Mouse (Mus musculus) midbrain, postnatal 0 days (tissue): ENCODE measurements around the gene Ppp1r13b. TPM values are rescaled to one million over a fixed set of nuclear protein-coding genes. Genes with fewer than 3 reads are reported as not detected.
"Not testable (repeated sequence)": the region's sequence is repeated elsewhere in the genome, so short reads cannot be mapped to it uniquely, and the experiment has no call there.

Experiments used
- ATAC-seq: fragments of 200-750 bp; cut with Nextera tagmentation; 2 replicates; pipeline ENCODE4 v1.8.0; 2017; ENCODE audit warnings: moderate number of reproducible peaks, mild to moderate bottlenecking, moderate TSS enrichment, moderate library complexity; ENCODE audit not compliant: low FRiP score
- DNase-seq: peaks from one replicate; pipeline ENCODE4 v3.0.0-alpha.2; 2015; ENCODE audit warnings: low spot score
- H3K27ac ChIP-seq: fragments of 300-500 bp; sonication (generic); 2 replicates; pipeline ENCODE4 v1.5.1; 2014; ENCODE audit warnings: low read depth, mild to moderate bottlenecking, low read length, mixed read lengths
- H3K27me3 ChIP-seq: fragments of 300-500 bp; sonication (generic); 2 replicates; pipeline ENCODE4 v1.6.1; 2014; ENCODE audit warnings: low read length, control low read depth, mixed read lengths; ENCODE audit not compliant: insufficient read depth
- H3K36me3 ChIP-seq: fragments of 300-500 bp; sonication (generic); 2 replicates; pipeline ENCODE4 v1.6.1; 2014; ENCODE audit warnings: low read length, control low read depth, mixed read lengths; ENCODE audit not compliant: insufficient read depth
- H3K4me1 ChIP-seq: fragments of 300-500 bp; sonication (generic); 2 replicates; pipeline ENCODE4 v1.6.1; 2014; ENCODE audit warnings: mild to moderate bottlenecking, control low read depth, antibody characterized with exemption, low read length, mixed read lengths; ENCODE audit not compliant: insufficient read depth
- H3K4me2 ChIP-seq: fragments of 300-500 bp; sonication (generic); 2 replicates; pipeline ENCODE4 v1.6.1; 2014; ENCODE audit warnings: low read depth, mild to moderate bottlenecking, low read length, mixed read lengths; ENCODE audit not compliant: poor library complexity, severe bottlenecking
- H3K4me3 ChIP-seq: fragments of 300-500 bp; sonication (generic); 2 replicates; pipeline ENCODE4 v1.5.1; 2014; ENCODE audit warnings: low read depth, mild to moderate bottlenecking, low read length, moderate library complexity
- H3K9ac ChIP-seq: fragments of 300-500 bp; sonication (generic); replicated peaks from 2 replicates; pipeline ENCODE4 v1.6.1; 2014; ENCODE audit warnings: mild to moderate bottlenecking, low read length, moderate library complexity, mixed read lengths; ENCODE audit not compliant: poor library complexity, severe bottlenecking
- H3K9me3 ChIP-seq: fragments of 300-500 bp; sonication (generic); 2 replicates; pipeline ENCODE4 v1.6.1; 2016; ENCODE audit warnings: low read length, control low read depth
- CTCF ChIP-seq: IDR thresholded peaks from 2 replicates; pipeline ENCODE4 v1.5.1; 2016; ENCODE audit warnings: antibody characterized with exemption, mild to moderate bottlenecking
- WGBS: fragments of 180-500 bp; shearing (Covaris S2); extraction: QIAGEN DNeasy Blood & Tissue Kit; methylation state at CpG from one replicate; pipeline ENCODE4 v1.1.7; 2014; 5-methylcytosine and 5-hydroxymethylcytosine counted together
- polyA plus RNA-seq: library from polyadenylated mRNA; unstranded; fragments of >200 nt; fragmentation: Nextera tagmentation; extraction: Ambion mirVana; gene quantifications from 2 replicates; pipeline ENCODE4 v1.2.1, GENCODE M21; 2015
- total RNA-seq: library from RNA; depleted of rRNA; stranded (reverse); fragments of >200 nt; gene quantifications from 2 replicates; pipeline ENCODE4 v1.2.3, GENCODE M21; 2014

Ppp1r13b gene
- total and polyA plus RNA-seq, 2 experiments from 2014 or later: 47.0 to 79.3 TPM

DNA sequence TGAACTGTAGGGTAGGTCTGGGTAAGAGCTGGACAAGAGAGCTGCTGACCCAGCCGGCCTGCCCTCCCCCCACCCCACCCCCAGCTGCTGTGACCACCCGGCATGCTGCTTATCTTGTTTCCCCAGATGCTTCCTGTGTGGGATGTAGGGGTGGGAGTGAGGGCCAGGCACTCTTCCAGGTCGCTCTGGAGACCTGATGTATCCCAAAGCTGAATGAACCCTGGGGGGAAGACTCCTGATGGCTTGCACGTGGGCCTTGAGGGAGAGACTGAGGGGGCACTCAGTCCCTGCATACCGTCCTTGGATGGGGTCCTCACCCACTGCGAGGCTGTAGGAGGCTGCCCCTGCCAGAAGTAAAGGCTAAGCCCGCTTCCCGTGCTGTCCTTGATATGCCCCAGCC lies 37.2 kb upstream of the Ppp1r13b start:
- no peak overlapping the region for H3K4me3 ChIP-seq
- 67% methylated on average over 8 of the region's 8 CpGs for WGBS
- H3K9me3 ChIP-seq: no peaks in the 10 kb centered on the region
- H3K27ac ChIP-seq: no peak overlapping the region
- no peak overlapping the region for H3K4me2 ChIP-seq
- no peaks in the 10 kb centered on the region for H3K36me3 ChIP-seq
- ATAC-seq (no peak), DNase-seq (no peak)
- H3K27me3 ChIP-seq: no peaks in the 10 kb centered on the region
- no peak for TF ChIP-seq CTCF
- no peak overlapping the region for H3K9ac ChIP-seq
- H3K4me1 ChIP-seq: no peaks in the 10 kb centered on the region

DNA sequence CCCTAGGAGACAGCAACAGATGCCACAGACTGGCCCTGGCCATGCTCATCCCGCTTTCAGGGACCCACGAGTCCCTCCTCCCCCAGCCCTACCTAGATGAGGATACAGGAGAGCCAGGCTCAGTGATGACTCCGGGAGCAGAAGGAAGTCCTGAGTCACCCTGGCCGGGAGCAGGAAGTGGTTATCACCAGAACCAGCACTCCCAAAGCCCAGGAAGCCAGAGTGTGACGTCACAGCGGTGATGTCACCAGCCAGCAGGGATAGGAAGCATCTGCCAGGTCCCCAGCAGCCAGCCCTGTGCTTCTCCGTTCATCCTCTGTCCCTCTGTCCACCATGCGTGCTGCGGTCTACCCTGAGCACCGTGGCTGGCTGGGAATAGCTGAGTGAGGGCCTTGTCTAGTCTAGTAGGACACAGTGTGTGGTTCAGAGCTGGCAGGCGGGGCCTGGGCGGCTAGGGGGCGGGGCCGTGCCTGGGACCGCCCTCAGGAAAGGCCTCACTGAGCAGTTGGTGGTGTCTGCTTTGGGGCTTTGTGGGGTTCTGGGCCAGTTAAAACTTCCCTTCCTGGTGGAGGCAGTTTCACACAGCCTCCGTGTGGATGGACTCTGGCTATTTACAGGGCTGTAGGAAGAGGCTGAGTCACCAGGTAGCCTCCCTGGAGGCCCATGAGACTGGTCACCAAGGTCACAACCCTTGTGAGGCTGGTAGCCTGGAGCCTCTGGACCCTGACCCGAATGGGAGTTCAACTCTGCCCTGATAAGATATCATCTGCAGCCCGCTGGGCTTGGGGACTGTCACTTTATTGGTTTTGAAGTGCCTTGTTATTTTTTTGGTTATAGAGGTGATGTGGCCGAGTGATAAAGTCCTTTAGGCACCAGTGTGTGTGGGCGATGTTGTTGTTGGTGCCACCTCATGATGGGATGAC lies 36.4 kb upstream of the Ppp1r13b start:
- not testable (repeated sequence) for H3K9ac ChIP-seq, H3K36me3 ChIP-seq, H3K27ac ChIP-seq, H3K27me3 ChIP-seq, ATAC-seq, H3K4me1 ChIP-seq, H3K9me3 ChIP-seq, H3K4me2 ChIP-seq, DNase-seq, H3K4me3 ChIP-seq
- WGBS: 78% methylated on average over 15 of the region's 20 CpGs

- no peaks in the 10 kb centered on the region for H3K9me3 ChIP-seq
- H3K9ac ChIP-seq: no peak overlapping the region
- no peak overlapping the region for H3K4me2 ChIP-seq
- TF ChIP-seq CTCF: no peak
- ATAC-seq: no peak
- DNase-seq: no peak
- H3K27me3 ChIP-seq: no peaks in the 10 kb centered on the region
- WGBS: 63% methylated on average over 10 of the region's 10 CpGs
- no peak overlapping the region for H3K27ac ChIP-seq
- H3K4me1 ChIP-seq: no peaks in the 10 kb centered on the region
- no peak overlapping the region for H3K4me3 ChIP-seq
- H3K36me3 ChIP-seq: no peaks in the 10 kb centered on the region
These were observed 35.6 kb upstream of the Ppp1r13b start for GRCm38 (mm10) chr12:111943421-111944064.

- Histone ChIP-seq H3K9me3 (no peaks in the 10 kb centered on the region), H3K27ac (no peak overlapping the region), H3K9ac (no peak overlapping the region), H3K4me2 (no peak overlapping the region), H3K27me3 (no peaks in the 10 kb centered on the region), H3K4me1 (no peaks in the 10 kb centered on the region), H3K4me3 (no peak overlapping the region), H3K36me3 (no peaks in the 10 kb centered on the region)
- 73% methylated on average over 1 of the region's 1 CpGs for WGBS
- DNase-seq (no peak), ATAC-seq (no peak)
- no peak for TF ChIP-seq CTCF
These were observed 30.8 kb upstream of the Ppp1r13b start for GRCm38 (mm10) chr12:111938623-111939177.

GRCm38 (mm10) chr12:111936706-111937550 lies 29.0 kb upstream of the Ppp1r13b start:
- no peak for DNase-seq
- Histone ChIP-seq H3K27ac (no peak overlapping the region), H3K9ac (no peak overlapping the region), H3K27me3 (no peaks in the 10 kb centered on the region), H3K9me3 (no peaks in the 10 kb centered on the region), H3K36me3 (no peaks in the 10 kb centered on the region), H3K4me1 (no peaks in the 10 kb centered on the region), H3K4me2 (no peak overlapping the region), H3K4me3 (no peak overlapping the region)
- WGBS: 49% methylated on average over 24 of the region's 24 CpGs
- no peak for TF ChIP-seq CTCF
- ATAC-seq: no peak
